Mouse (Mus musculus): ENCODE results near the gene Ssna1. TPM values are rescaled to one million over a fixed set of nuclear protein-coding genes. Genes with fewer than 3 reads are reported as not detected.

Gene Ssna1
- total RNA-seq, 1 experiment from 2014 or later = 45.8 TPM

- DNase-seq = no peak
Measured at GRCm38 (mm10) chr2:25231038-25231437, 41.2 kb downstream of the Ssna1 start.

- DNase-seq = no peak
Measured at GRCm38 (mm10) chr2:25230581-25230980, 41.7 kb downstream of the Ssna1 start.

GRCm38 (mm10) chr2:25229582-25229981, 42.7 kb downstream of the Ssna1 start:
- DNase-seq = no peak

- no peak for DNase-seq
Measured at GRCm38 (mm10) chr2:25228995-25229530, 43.2 kb downstream of the Ssna1 start.

GRCm38 (mm10) chr2:25228431-25228889, 43.8 kb downstream of the Ssna1 start:
- DNase-seq = peak; percentile 92

GRCm38 (mm10) chr2:25227406-25227805, 44.8 kb downstream of the Ssna1 start:
- no peak for DNase-seq

- DNase-seq = no peak
Measured at GRCm38 (mm10) chr2:25226864-25227263, 45.4 kb downstream of the Ssna1 start.

GRCm38 (mm10) chr2:25225811-25226379, 46.3 kb downstream of the Ssna1 start:
- no peak for DNase-seq

GRCm38 (mm10) chr2:25224766-25225752, 47.2 kb downstream of the Ssna1 start:
- DNase-seq = peak; percentile 98

GRCm38 (mm10) chr2:25224492-25224765, 47.8 kb downstream of the Ssna1 start, which contains the start of gene Tubb4b:
Gene Tubb4b (minus strand): TSS chr2:25224702.
- no peak for DNase-seq

GRCm38 (mm10) chr2:25223681-25224491, 48.4 kb downstream of the Ssna1 start:
- DNase-seq = peak; percentile 95

- no peak for DNase-seq
Measured at GRCm38 (mm10) chr2:25221331-25221772, 50.9 kb downstream of the Ssna1 start.

Other genes with a start within 250 kb of the Ssna1 start
- 58.5 and 61.2 TPM in 2 replicates for gene Nsmf, start 218.1 kb downstream of the Ssna1 start, total RNA-seq (2021)
- 1.3 and 7.7 TPM in 2 replicates for gene Entpd8, start 192.1 kb downstream of the Ssna1 start, total RNA-seq (2021)
- gene Noxa1, start 177.3 kb downstream of the Ssna1 start, total RNA-seq (2021) = not detected in 2 replicates
- 8.7 and 9.5 TPM in 2 replicates for gene Nrarp, start 91.7 kb downstream of the Ssna1 start, total RNA-seq (2021)
- gene Tor4a, start 75.6 kb downstream of the Ssna1 start, total RNA-seq (2021) = 13.9 and 21.3 TPM in 2 replicates
- 41.6 and 47.1 TPM in 2 replicates for gene Nelfb, start 60.9 kb downstream of the Ssna1 start, total RNA-seq (2021)
- not detected in 2 replicates for gene Stpg3, start 57.8 kb downstream of the Ssna1 start, total RNA-seq (2021)
- not detected in 2 replicates for gene Fam166a, start 53.7 kb downstream of the Ssna1 start, total RNA-seq (2021)
- gene Tubb4b, start 47.7 kb downstream of the Ssna1 start, total RNA-seq (2021) = 290 and 294 TPM in 2 replicates
- not detected in 2 replicates for gene Slc34a3, start 38.1 kb downstream of the Ssna1 start, total RNA-seq (2021)
- not detected in 2 replicates for gene Rnf224, start 35.7 kb downstream of the Ssna1 start, total RNA-seq (2021)
- gene Rnf208, start 30.2 kb downstream of the Ssna1 start, total RNA-seq (2021) = 7.2 and 7.9 TPM in 2 replicates
- gene Cysrt1, start 30.0 kb downstream of the Ssna1 start, total RNA-seq (2021) = not detected in 2 replicates
- gene AL732309.1, start 25.6 kb downstream of the Ssna1 start, total RNA-seq (2021) = 3.3 and 3.9 TPM in 2 replicates
- gene Tmem203, start 17.0 kb downstream of the Ssna1 start, total RNA-seq (2021) = 25.6 and 31.0 TPM in 2 replicates
- gene Tprn, start 9.8 kb downstream of the Ssna1 start, total RNA-seq (2021) = 10.9 and 13.4 TPM in 2 replicates
- gene Anapc2, start within 50 bp of the Ssna1 start, total RNA-seq (2021) = 63.9 and 66.1 TPM in 2 replicates
- gene Tmem210, start 15.7 kb upstream of the Ssna1 start, total RNA-seq (2021) = not detected in 2 replicates
- not detected in 2 replicates for gene Lrrc26, start 17.5 kb upstream of the Ssna1 start, total RNA-seq (2021)
- gene Grin1, start 46.7 kb upstream of the Ssna1 start, total RNA-seq (2021) = 9.7 and 11.0 TPM in 2 replicates
- gene Man1b1, start 59.9 kb upstream of the Ssna1 start, total RNA-seq (2021) = 43.1 and 45.7 TPM in 2 replicates
- gene Dpp7, start 83.9 kb upstream of the Ssna1 start, total RNA-seq (2021) = 19.9 and 20.8 TPM in 2 replicates
- 8.7 and 11.8 TPM in 2 replicates for gene Uap1l1, start 93.2 kb upstream of the Ssna1 start, total RNA-seq (2021)
- gene Sapcd2, start 99.9 kb upstream of the Ssna1 start, total RNA-seq (2021) = 3.4 and 3.5 TPM in 2 replicates
- 7.6 and 9.5 TPM in 2 replicates for gene Entpd2, start 123.4 kb upstream of the Ssna1 start, total RNA-seq (2021)
- 77.2 and 90.9 TPM in 2 replicates for gene Npdc1, start 126.9 kb upstream of the Ssna1 start, total RNA-seq (2021)
- 4.7 TPM in 1 of 2 replicates, not detected in the other for gene Fut7, start 150.8 kb upstream of the Ssna1 start, total RNA-seq (2021)
- 29.3 and 30.1 TPM in 2 replicates for gene Abca2, start 156.3 kb upstream of the Ssna1 start, total RNA-seq (2021)
- 0.74 and 1.0 TPM in 2 replicates for gene Clic3, start 184.4 kb upstream of the Ssna1 start, total RNA-seq (2021)
- 36.2 and 42.6 TPM in 2 replicates for gene Paxx, start 188.7 kb upstream of the Ssna1 start, total RNA-seq (2021)
- gene Ptgds, start 197.6 kb upstream of the Ssna1 start, total RNA-seq (2021) = 8.7 and 9.9 TPM in 2 replicates
- not detected in 2 replicates for gene Lcn12, start 221.5 kb upstream of the Ssna1 start, total RNA-seq (2021)
- 79.3 and 81.4 TPM in 2 replicates for gene Fbxw5, start 228.3 kb upstream of the Ssna1 start, total RNA-seq (2021)
- 4.4 and 36.5 TPM in 2 replicates for gene C8g, start 229.3 kb upstream of the Ssna1 start, total RNA-seq (2021)